Mouse (Mus musculus): Measurements from ENCODE around the gene Slc39a9.

DNA sequence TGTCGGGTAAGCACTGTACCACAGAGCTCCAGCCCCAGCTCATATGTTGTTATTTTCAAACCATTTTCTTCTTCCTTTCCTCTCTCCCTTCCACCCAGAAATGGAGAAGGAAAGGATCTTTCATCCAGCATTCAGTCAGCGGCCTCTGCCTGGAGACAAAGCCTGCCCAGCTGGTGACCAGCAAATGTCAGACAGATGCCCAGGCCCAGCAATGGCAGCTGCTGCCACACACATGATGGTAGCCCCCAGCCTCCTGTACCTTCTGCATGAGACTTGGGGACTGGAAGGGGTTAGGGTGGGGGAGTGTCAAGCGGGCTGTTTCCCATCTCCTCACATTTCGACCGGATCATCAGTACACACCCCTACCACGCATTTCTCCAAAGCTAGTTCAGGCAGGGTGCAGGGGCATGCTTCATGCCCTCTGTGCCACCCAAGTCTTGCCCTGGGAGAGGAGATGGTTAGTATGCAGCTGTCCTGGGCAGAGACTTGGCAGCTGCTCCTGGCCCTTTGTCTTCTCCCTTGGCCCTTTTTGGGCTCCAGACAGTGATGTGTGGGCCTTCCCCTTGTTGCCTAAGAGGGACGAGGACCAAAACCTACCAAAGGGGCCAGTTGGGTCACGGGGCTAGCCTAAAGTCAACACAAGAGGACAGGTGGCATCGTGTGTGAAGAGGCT is 42.0 kb upstream of the Slc39a9 start:
- no peak for TF ChIP-seq CTCF (conservative IDR thresholded peaks at IDR 0.05; ENCODE audit: low read length)
- TF ChIP-seq NANOG (IDR thresholded peaks at IDR 0.05; ENCODE audit: borderline replicate concordance, low read length), result no peak
